Mouse (Mus musculus) MEL (cell line): ENCODE measurements around the gene Mfsd13b.

Experiments used
- CTCF ChIP-seq, 3 experiments: IDR thresholded peaks in 2 of 3; conservative IDR thresholded peaks in 1 of 3; 2 replicates each; pipeline ENCODE4 v1.5.1; 2011 to 2012; ENCODE audit warnings: low read length in 3 of 3, low read depth in 2 of 3, mild to moderate bottlenecking in 2 of 3, improper control_type of control experiment in 1 of 3, inconsistent platforms in 1 of 3, mixed read lengths in 1 of 3, moderate library complexity in 1 of 3; ENCODE audit not compliant: control insufficient read depth in 1 of 3, insufficient read depth in 1 of 3, poor library complexity in 1 of 3, severe bottlenecking in 1 of 3
- EP300 ChIP-seq, 2 experiments: IDR thresholded peaks; 2 replicates each; pipeline ENCODE4 v1.6.1; 2011; ENCODE audit warnings: improper control_type of control experiment in 2 of 2, low read length in 2 of 2, low read depth in 1 of 2, mild to moderate bottlenecking in 1 of 2
- MAFK ChIP-seq: IDR thresholded peaks from 2 replicates; pipeline ENCODE4 v1.6.1; 2011; ENCODE audit warnings: low read depth, mild to moderate bottlenecking, low read length, improper control_type of control experiment, borderline replicate concordance
- MAX ChIP-seq: IDR thresholded peaks from 2 replicates; pipeline ENCODE4 v1.6.1; 2011; ENCODE audit warnings: low read length, improper control_type of control experiment
- MYC ChIP-seq: IDR thresholded peaks from 2 replicates; pipeline ENCODE4 v1.6.1; 2011; ENCODE audit warnings: low read depth, mild to moderate bottlenecking, low read length, improper control_type of control experiment, moderate library complexity
- POLR2A ChIP-seq, 2 experiments: IDR thresholded peaks; 2 replicates each; pipeline ENCODE4 v1.6.1; 2011 to 2012; ENCODE audit warnings: low read length in 2 of 2, mild to moderate bottlenecking in 2 of 2, control low read depth in 1 of 2, improper control_type of control experiment in 1 of 2, low read depth in 1 of 2, moderate library complexity in 1 of 2; ENCODE audit not compliant: control insufficient read depth in 1 of 2, insufficient read depth in 1 of 2, poor library complexity in 1 of 2
- RAD21 ChIP-seq: IDR thresholded peaks from 2 replicates; pipeline ENCODE4 v1.6.1; 2011; ENCODE audit warnings: mild to moderate bottlenecking, low read depth, low read length, improper control_type of control experiment
- SMC3 ChIP-seq: IDR thresholded peaks from 2 replicates; pipeline ENCODE4 v1.6.1; 2011; ENCODE audit warnings: low read depth, low read length, improper control_type of control experiment
- TCF12 ChIP-seq: IDR thresholded peaks from 2 replicates; pipeline ENCODE4 v1.6.1; 2014; ENCODE audit warnings: low read depth, mild to moderate bottlenecking, inconsistent platforms, low read length, improper control_type of control experiment, moderate library complexity
- USF2 ChIP-seq, 2 experiments: IDR thresholded peaks; 2 replicates each; pipeline ENCODE4 v1.6.1; 2011 to 2012; ENCODE audit warnings: improper control_type of control experiment in 2 of 2, low read length in 2 of 2, borderline replicate concordance in 1 of 2, inconsistent platforms in 1 of 2, low read depth in 1 of 2, mild to moderate bottlenecking in 1 of 2; ENCODE audit not compliant: insufficient read depth in 1 of 2
- ZC3H11A ChIP-seq: IDR thresholded peaks from 2 replicates; pipeline ENCODE4 v1.6.1; 2012; ENCODE audit warnings: low read depth, mild to moderate bottlenecking, inconsistent platforms, low read length, improper control_type of control experiment
- ZNF384 ChIP-seq: IDR thresholded peaks from 2 replicates; pipeline ENCODE4 v1.6.1; 2012; ENCODE audit warnings: low read depth, mild to moderate bottlenecking, inconsistent platforms, low read length, improper control_type of control experiment

GRCm38 (mm10) chr7:121035161-121035721, 52.9 kb downstream of the Mfsd13b start:
- no peak for TF ChIP-seq RAD21
- no peak for TF ChIP-seq EP300 (IDR thresholded peaks at IDR 0.05; ENCODE audit: low read depth in 1 of 2, low read length in 2 of 2)
- TF ChIP-seq USF2 (IDR thresholded peaks at IDR 0.05; ENCODE audit: borderline replicate concordance in 1 of 2, insufficient read depth in 1 of 2, low read depth in 1 of 2, low read length in 2 of 2), result no peak
- TF ChIP-seq MAFK, result no peak
- TF ChIP-seq ZNF384, result no peak; the same call in 1 of the 2 replicates
- no peak for TF ChIP-seq ZC3H11A
- no peak; the same call in 1 of the 2 replicates for TF ChIP-seq MYC
- TF ChIP-seq POLR2A (IDR thresholded peaks at IDR 0.05; ENCODE audit: control insufficient read depth in 1 of 2, insufficient read depth in 1 of 2, low read depth in 1 of 2, low read length in 2 of 2, poor library complexity in 1 of 2), result no peak
- no peak for TF ChIP-seq TCF12
- no peak for TF ChIP-seq CTCF (IDR thresholded peaks at IDR 0.05 in 2 of 3, conservative IDR thresholded peaks at IDR 0.05 in 1 of 3; ENCODE audit: control insufficient read depth in 1 of 3, insufficient read depth in 1 of 3, low read depth in 2 of 3, low read length in 3 of 3, poor library complexity in 1 of 3, severe bottlenecking in 1 of 3)
- no peak for TF ChIP-seq MAX
- no peak for TF ChIP-seq SMC3
